ENCODE assay signal across 22 mouse cellular contexts in genomic region chr3:18460267-18460666, GRCm38 (mm10).
DNase-seq lines count a peak whose midpoint lies in the region; ATAC-seq and TF ChIP-seq lines count a peak whose summit lies in the region.
"Had no signal": no experiment of that assay in that cellular context is flagged by ENCODE, and none has a peak within 500 bp of the region (broad histone marks: within the 10 kb centered on the region; RNA-seq: fewer than 3 reads in every experiment).

No protein-coding gene starts in this region.

- no peaks in the 10 kb centered on the region for H3K27me3 ChIP-seq in kidney, adult 2 months (replicated peaks; ENCODE audit: control insufficient read depth, insufficient read depth, low read length)
- H3K27me3 ChIP-seq in kidney, embryonic 15.5 days: no peaks in the 10 kb centered on the region
- H3K27me3 ChIP-seq in liver, adult 2 months (ENCODE audit: control insufficient read depth, insufficient read depth, low read length): no peaks in the 10 kb centered on the region
- no peaks in the 10 kb centered on the region for H3K27me3 ChIP-seq in liver, postnatal 0 days (ENCODE audit: insufficient read depth, low read length)
- H3K27me3 ChIP-seq in liver, embryonic 11.5 days (replicated peaks; ENCODE audit: control insufficient read depth, insufficient read depth, low read length): no peaks in the 10 kb centered on the region
- H3K27me3 ChIP-seq: CH12.LX had no signal

- H3K27ac ChIP-seq in kidney, adult 2 months (ENCODE audit: insufficient read depth, low read depth, low read length): no peak overlapping the region
- no peak overlapping the region for H3K27ac ChIP-seq in kidney, embryonic 15.5 days
- H3K27ac ChIP-seq in liver, adult 2 months (replicated peaks; ENCODE audit: insufficient read depth, low read depth, low read length): no peak overlapping the region
- no peak overlapping the region for H3K27ac ChIP-seq in liver, postnatal 0 days (ENCODE audit: low read depth)
- H3K27ac ChIP-seq in liver, embryonic 11.5 days (ENCODE audit: low read depth, low read length): no peak overlapping the region

- ATAC-seq in kidney, embryonic 15.5 days (replicated peaks; ENCODE audit: low FRiP score): no peak
- peak; percentile 87 for ATAC-seq in liver, postnatal 0 days
- ATAC-seq in liver, embryonic 11.5 days (replicated peaks; ENCODE audit: low FRiP score): no peak
- ATAC-seq: activated CD4-positive, CD25-positive, alpha-beta regulatory T cell, adult 4 months; CD4-positive, CD25-positive, alpha-beta regulatory T cell, adult 4 months; Patski had no signal

- peak; percentile 32 for DNase-seq in kidney, adult 2 months
- peak; percentile 20 for DNase-seq in kidney, adult 9 months
- DNase-seq in kidney, postnatal 36 days: no peak
- DNase-seq in liver, adult 2 months (ENCODE audit: extremely low read depth, low read depth, low spot score): peak; percentile 93
- no peak for DNase-seq in liver
- DNase-seq in liver, postnatal 0 days: no peak
- DNase-seq in liver, embryonic 11.5 days (ENCODE audit: low spot score): no peak
- DNase-seq: adrenal gland, adult 2 months; adrenal gland, adult 8-10 months; adrenal gland, postnatal 10 days; adrenal gland, postnatal 14 days; adrenal gland, postnatal 25 days; adrenal gland, postnatal 36 days; B cell, adult 2 months; cerebellum, adult 11 months; cerebellum, adult 11-12 months had no signal

- H3K36me3 ChIP-seq in kidney, adult 2 months (ENCODE audit: control insufficient read depth, insufficient read depth, low read length): no peaks in the 10 kb centered on the region
- H3K36me3 ChIP-seq in kidney, embryonic 15.5 days: no peaks in the 10 kb centered on the region
- H3K36me3 ChIP-seq in liver, adult 2 months (ENCODE audit: control insufficient read depth, insufficient read depth, low read length): no peaks in the 10 kb centered on the region; the same call in 1 of the 2 replicates
- no peaks in the 10 kb centered on the region for H3K36me3 ChIP-seq in liver, postnatal 0 days (replicated peaks; ENCODE audit: insufficient read depth, low read length)
- H3K36me3 ChIP-seq in liver, embryonic 11.5 days (ENCODE audit: control insufficient read depth, insufficient read depth, low read length): no peaks in the 10 kb centered on the region
- H3K36me3 ChIP-seq: G1E had no signal

- H3K9me3 ChIP-seq in kidney, embryonic 15.5 days (replicated peaks): no peaks in the 10 kb centered on the region
- H3K9me3 ChIP-seq in liver, postnatal 0 days (ENCODE audit: low read length): no peaks in the 10 kb centered on the region
- no peaks in the 10 kb centered on the region for H3K9me3 ChIP-seq in liver, embryonic 11.5 days (ENCODE audit: control insufficient read depth, low read length)
- H3K9me3 ChIP-seq: G1E had no signal

- no peaks in the 10 kb centered on the region for H3K79me2 ChIP-seq in liver, adult 2 months (ENCODE audit: control insufficient read depth, insufficient read depth, low read length)

- TF ChIP-seq CTCF in kidney, adult 2 months (conservative IDR thresholded peaks at IDR 0.05; ENCODE audit: insufficient read depth, insufficient read length, low read depth, low read length): no peak
- TF ChIP-seq CTCF in liver, adult 2 months (IDR thresholded peaks at IDR 0.05; ENCODE audit: low read depth, low read length): no peak
- no peak for TF ChIP-seq CTCF in liver, postnatal 0 days (IDR thresholded peaks at IDR 0.05; ENCODE audit: low read depth)

- TF ChIP-seq POLR2A in kidney, adult 2 months (IDR thresholded peaks at IDR 0.05; ENCODE audit: low read depth, low read length): no peak
- TF ChIP-seq POLR2A in liver, adult 2 months (IDR thresholded peaks at IDR 0.05; ENCODE audit: extremely low read depth, insufficient read depth, low read length): no peak

- H3K4me2 ChIP-seq in kidney, embryonic 15.5 days: no peak overlapping the region
- no peak overlapping the region for H3K4me2 ChIP-seq in liver, postnatal 0 days (ENCODE audit: low read depth, low read length)
- no peak overlapping the region for H3K4me2 ChIP-seq in liver, embryonic 11.5 days

- H3K9ac ChIP-seq in kidney, embryonic 15.5 days: no peak overlapping the region
- no peak overlapping the region for H3K9ac ChIP-seq in liver, adult 2 months (ENCODE audit: low read depth, low read length)
- H3K9ac ChIP-seq in liver, postnatal 0 days (replicated peaks): no peak overlapping the region
- no peak overlapping the region for H3K9ac ChIP-seq in liver, embryonic 11.5 days (ENCODE audit: low read depth, low read length)

- TF ChIP-seq EP300 in liver, postnatal 0 days (IDR thresholded peaks at IDR 0.05; ENCODE audit: low read depth): peak; percentile 18; the same call in 1 of the 2 replicates

- H3K4me1 ChIP-seq in kidney, adult 2 months (ENCODE audit: control insufficient read depth, insufficient read depth, low read length): no peaks in the 10 kb centered on the region
- no peaks in the 10 kb centered on the region for H3K4me1 ChIP-seq in kidney, embryonic 15.5 days
- peaks cover 11% of the 10 kb centered on the region; the same call in 1 of the 2 replicates for H3K4me1 ChIP-seq in liver, adult 2 months (ENCODE audit: control insufficient read depth, insufficient read depth, low read length)
- no peaks in the 10 kb centered on the region for H3K4me1 ChIP-seq in liver, postnatal 0 days (ENCODE audit: insufficient read depth)
- no peaks in the 10 kb centered on the region for H3K4me1 ChIP-seq in liver, embryonic 11.5 days (replicated peaks; ENCODE audit: control insufficient read depth, insufficient read depth, low read length)

- H3K4me3 ChIP-seq in kidney, adult 2 months (ENCODE audit: insufficient read depth, low read depth, low read length): no peak overlapping the region
- no peak overlapping the region for H3K4me3 ChIP-seq in kidney, embryonic 15.5 days (replicated peaks)
- no peak overlapping the region for H3K4me3 ChIP-seq in liver, adult 2 months (ENCODE audit: insufficient read depth, low read depth, low read length)
- no peak overlapping the region for H3K4me3 ChIP-seq in liver, postnatal 0 days (ENCODE audit: low read depth, low read length)
- H3K4me3 ChIP-seq in liver, embryonic 11.5 days (ENCODE audit: low read depth, low read length): no peak overlapping the region

- WGBS in kidney, adult 2 months: 53% methylated on average over 1 of the region's 1 CpGs
- WGBS in kidney, embryonic 15.5 days: 67% methylated on average over 1 of the region's 1 CpGs
- 16% methylated on average over 1 of the region's 1 CpGs for WGBS in liver, adult 2 months
- WGBS in liver, postnatal 0 days (ENCODE audit: insufficient replicate concordance): 54% methylated on average over 1 of the region's 1 CpGs
- 72% methylated on average over 1 of the region's 1 CpGs for WGBS in liver, embryonic 11.5 days

Comparison
In these comparisons a context has a peak if more than half of its experiments do, and no peak if none do; other contexts are left out.
1. DNase-seq: peak in kidney, adult 2 months (single experiment), kidney, adult 9 months (single experiment) and liver, adult 2 months (single experiment); none in kidney, postnatal 36 days (0 of 2), liver (single experiment), liver, postnatal 0 days (single experiment) and liver, embryonic 11.5 days (single experiment).